Mouse (Mus musculus) embryo, embryonic 10 days (tissue): ENCODE measurements around the gene Ptpn18.
A peak's percentile ranks its signal among the peaks of the same experiment; 100 is the strongest.
"Not testable (repeated sequence)": the region's sequence is repeated elsewhere in the genome, so short reads cannot be mapped to it uniquely, and the experiment has no call there.

Source experiments
- DNase-seq: peaks from one replicate; pipeline ENCODE4 v3.0.0-alpha.2; 2015; ENCODE audit warnings: low spot score

Ptpn18 gene

DNA sequence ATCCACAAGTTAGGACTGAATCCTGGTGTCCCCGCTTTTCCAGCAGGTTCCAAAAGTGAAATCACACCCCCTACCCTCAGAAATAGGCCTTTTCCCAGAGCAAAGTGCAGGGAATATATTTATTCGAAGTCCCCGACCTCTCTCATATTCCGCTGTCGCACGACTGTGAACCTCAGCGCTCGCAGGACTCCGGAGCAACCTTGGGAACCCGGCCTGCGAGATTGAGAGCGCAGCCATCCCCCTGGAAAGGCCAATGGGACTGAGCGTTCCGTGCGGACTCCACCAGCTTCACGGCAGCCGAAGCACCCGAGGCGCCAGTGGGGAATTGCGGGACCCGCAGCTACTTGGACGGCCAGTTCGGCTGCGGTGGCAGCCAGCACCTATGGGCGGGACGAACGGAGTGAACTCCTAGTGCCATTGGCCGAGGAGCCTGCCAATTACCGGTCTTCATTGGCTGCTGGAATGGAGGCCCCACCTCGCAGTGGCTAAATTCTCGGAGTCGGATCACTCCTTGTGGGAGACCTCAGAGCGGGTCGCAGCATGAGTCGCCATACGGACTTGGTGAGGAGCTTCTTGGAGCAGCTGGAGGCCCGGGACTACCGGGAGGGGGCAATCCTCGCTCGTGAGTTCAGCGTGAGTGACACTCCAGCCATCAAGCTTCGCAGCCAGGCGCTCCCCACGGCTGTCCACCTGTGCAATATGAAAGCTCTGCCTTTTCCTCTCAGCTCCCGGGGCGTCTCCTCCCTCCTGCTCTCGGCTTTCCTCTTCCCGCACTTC, at the start of gene Ptpn18:
Ptpn18 (plus strand) TSS at position 479 of the 777 bp plus-strand sequence.
- DNase-seq = peak; percentile 94

- no peak for DNase-seq
Observed at GRCm38 (mm10) chr1:34428466-34428865, 31.1 kb upstream of the Ptpn18 start.

DNA sequence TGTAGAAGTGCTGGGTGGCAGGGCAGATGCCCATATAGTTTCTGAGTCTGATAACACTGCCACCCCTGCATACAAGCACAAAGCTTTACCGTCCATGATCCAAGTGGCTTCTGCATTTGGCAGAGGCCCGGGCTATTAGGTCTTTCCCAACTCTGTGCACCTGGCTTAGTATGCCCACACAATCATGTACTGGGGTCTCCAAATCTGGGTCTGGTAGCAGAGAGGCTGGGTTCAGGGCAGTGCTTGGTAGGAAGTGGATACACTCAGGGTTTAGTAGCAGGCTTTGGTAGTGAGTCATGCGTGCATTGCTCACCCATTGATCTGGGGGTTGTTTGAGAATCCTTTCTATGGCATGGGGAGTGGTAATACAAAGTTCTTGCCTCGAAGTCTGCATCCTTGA, 30.3 kb upstream of the Ptpn18 start:
- no peak for DNase-seq

DNA sequence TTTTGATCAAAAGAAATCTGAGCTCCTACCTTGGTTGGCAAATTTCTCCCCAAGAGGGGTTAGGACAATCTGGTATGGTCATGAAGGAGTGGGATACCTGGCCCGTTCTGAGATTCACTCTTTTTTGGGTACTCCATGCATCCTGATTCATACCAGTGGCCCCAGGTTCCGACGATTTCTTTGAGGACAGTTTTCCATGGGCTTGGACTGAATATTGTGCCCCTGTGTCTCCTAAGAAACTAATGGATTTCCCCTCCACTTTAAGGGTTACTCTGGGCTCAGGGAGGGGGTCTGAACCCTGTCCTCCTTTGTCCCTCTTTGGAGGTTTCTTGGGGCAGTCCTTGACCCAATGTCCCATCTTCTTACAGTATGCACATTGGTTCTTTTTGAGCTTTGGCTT, 28.6 kb upstream of the Ptpn18 start:
- DNase-seq = no peak

DNA sequence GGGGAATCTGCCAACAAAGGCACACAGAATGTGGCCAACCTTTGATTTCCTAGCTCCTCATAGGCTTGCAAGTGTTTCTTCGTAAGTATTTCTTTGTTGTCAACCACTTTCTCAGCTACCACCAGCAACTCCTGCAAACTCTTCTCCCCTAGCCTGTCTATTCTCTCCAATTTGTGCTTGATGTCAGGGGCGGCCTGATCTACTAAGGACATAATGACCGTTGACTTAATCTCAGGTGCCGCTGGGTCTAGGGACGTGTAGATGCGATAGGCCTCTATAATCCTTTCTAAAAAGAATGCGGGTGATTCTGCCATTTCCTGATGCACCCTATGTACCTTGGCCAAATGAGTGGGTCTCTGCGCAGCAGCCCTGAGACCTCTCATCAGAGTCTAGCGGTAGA, 28.1 kb upstream of the Ptpn18 start:
- DNase-seq = no peak

- DNase-seq = no peak
Observed at GRCm38 (mm10) chr1:34432411-34432775, 27.2 kb upstream of the Ptpn18 start.

DNA sequence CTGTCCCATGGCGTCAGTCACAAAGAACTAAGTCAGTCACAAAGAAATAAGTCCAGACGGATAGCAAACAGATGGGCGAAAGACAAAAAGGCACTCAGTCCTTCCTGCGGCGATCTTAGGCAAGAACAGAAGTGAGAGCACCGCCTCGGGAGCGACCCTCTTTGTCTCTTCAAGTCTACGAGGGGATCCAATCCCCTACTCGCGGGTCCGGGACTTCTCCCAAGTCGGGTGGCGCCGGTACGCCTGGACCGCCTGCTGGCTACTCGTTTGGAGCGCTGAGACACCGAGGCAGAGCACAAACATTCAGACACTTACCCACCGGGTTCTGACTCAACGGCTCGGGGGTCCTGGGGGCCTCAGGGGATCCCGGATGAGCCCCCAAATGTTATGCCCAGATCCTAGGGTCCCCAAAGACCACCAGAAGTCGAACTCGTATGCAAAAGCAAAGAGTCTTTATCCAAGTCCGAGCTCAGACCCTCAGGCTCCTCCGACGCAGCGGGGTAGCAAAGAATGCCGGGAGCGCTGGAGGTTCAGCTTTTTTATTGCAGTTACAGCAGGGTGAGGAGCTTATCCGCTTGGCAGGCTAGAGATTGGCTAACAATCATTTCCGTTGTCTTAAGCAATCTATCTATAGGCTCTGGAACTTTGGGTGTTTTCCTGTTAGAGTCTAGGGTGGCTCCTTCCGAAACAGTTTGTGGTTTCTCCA, 26.6 kb upstream of the Ptpn18 start:
- peak; percentile 74 for DNase-seq

- DNase-seq = peak; percentile 54
Observed at GRCm38 (mm10) chr1:34433891-34434521, 25.6 kb upstream of the Ptpn18 start.

DNA sequence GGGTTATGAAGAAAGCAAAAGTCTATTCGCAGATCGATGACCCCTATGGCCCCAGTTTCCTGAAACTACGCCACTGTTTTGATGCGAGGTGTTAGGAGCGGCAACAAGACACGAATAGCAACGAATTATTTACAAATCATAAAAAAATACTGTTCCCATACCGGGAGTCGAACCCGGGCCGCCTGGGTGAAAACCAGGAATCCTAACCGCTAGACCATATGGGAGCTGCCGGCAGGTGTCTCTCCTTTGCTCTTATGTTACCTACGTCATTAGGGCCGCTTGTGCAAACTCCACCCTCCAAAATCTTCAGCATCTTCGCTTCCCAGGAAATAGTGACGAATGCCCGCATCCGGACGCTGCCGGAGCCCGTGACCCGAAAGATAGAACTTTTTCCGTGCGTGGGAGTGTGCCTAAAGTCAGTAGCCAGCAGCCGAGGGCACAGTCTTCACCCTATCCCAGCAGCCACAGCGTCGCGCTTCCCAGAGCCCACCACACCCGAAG, 24.9 kb upstream of the Ptpn18 start:
- DNase-seq = peak; percentile 88

DNA sequence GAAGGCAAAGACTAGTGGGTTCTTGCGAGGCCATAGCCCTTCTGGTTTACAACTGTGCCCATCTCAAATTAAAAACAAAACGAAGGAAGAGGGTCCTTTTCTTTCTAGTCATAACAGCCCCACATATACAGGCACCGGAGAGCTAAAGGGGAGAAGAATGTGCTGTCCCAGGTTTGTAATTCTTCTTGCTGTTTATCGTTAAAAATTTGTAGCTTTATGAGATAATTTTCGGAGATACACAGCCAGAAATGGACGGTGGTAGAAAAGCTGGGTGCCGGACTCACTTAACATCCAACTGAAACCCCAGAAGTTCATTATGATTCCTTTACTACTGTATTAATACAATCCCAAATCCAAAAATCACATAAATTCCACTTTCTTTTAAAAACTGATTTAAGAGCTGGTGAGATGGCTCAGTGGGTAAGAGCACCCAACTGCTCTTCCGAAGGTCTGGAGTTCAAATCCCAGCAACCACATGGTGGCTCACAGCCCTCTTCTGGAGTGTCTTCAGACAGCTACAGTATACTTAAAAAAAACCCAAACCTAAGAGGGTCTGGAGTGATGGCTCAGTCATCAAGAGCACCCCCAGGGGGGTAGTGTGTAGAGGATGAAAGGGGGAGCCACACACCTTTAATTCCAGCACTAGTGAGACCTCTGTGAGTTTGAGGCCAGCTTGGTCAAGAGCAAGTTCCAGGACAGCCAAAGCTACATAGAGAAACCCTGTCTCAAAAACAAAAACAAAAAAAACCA, 24.0 kb upstream of the Ptpn18 start:
- DNase-seq = no peak

DNA sequence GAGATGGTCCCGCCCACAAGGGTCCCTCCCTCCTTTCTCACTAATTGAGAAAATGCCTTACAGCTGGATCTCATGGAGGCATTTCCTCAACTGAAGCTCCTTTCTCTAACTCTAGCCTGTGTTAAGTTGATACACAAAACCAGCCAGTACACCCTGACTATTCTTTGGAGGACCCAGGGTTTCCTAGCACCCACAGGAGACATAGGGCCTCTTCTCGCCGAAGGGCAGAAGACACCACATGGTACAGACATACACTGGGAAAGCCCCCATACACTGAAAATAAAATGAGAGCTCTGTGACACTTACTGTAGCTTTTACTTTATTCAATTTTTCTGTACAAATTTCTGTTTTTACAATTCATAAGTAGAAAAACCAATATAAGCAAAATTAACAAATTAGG, 23.2 kb upstream of the Ptpn18 start:
- DNase-seq = no peak

DNA sequence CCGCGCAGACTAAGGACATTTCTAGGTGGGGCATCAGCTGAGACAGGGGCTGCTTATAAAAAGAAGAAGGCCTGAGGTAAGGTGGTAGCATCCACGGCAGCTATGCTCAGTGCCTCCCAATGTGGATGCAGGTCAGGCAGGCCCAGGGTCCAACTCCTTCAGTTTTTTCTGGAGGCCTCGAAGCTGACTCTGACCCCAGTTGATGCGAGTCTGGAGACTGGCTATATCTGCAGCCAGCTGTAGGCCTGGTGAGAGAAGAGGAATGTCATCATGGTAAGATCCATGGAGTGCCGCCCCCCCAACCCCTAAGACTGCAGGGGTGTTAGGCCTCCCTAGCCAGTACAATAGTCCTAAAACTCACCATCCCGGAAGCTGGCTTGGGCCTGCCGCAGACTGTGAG, 22.2 kb upstream of the Ptpn18 start:
- not testable (repeated sequence) for DNase-seq

- DNase-seq = no peak
Observed at GRCm38 (mm10) chr1:34438381-34439051, 21.0 kb upstream of the Ptpn18 start.

DNA sequence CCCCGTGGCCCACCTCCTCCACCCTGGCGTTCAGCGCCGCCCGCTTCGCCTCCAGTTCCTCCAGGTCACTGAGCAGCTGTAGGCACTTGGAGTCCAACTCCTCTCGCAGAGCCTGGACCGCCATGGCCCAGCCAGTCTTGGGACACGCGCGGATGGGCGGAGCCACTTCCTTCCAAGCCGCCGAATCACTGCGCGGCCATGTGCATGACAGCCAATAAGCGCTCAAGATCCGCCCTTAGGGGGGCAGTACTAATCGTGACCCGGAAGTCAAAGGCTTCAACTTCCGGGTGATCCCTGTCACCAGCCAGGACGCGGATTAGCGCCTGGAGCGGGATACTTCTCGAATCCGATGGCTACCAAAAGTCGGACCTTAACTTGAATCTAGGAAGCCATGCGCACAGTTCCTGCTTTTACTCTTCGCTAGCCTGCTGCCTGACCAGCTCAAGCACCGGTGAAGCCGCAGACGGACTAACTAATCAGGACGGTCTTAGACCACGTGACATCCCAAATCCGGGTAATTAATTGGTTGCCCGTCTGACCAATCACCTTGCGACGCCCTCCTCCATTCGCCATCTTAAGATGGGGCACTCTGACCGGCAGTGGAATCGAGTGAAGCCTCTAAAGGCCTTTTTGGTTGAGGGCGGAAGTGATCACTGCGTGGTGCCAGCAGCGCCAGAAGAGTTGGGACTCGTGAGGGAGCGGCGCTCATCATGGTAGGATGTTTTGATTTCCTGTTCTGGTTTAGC, 20.2 kb upstream of the Ptpn18 start, which contains the start of the genes Ccdc115 and Imp4:
Ccdc115 (minus strand) TSS at position 458 of the 746 bp plus-strand sequence.
Imp4 (plus strand) TSS at position 637 of the 746 bp plus-strand sequence.
- peak; percentile 99 for DNase-seq

DNA sequence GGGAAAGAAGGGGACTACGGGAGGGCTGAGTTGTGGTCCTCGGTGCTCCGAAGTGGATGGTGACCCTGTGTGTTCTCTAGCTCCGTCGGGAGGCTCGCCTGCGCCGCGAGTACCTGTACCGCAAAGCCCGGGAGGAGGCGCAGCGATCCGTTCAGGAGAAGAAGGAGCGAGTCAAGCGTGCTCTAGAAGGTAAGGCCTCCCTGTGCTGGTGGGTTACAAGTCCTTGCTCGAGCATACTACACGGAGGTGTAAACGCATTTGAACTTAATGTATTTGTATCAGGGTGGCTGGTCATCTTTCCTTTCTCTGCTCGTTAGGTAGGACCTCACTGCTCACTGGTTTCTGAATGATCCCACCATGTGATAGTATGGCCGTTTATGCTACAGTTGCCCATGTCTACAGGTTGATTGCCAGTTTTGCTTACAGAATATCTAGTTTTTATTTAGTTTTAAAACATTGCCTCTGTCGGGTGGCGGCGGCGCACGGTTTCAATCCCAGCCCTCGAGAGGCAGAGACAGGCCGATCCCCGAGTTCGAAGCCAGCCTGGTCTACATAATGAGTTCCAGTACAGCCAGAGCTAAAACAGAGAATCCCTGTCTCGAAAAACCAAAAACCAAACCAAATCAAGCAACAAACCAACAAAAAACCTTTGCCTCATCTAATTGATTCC, 19.5 kb upstream of the Ptpn18 start:
- DNase-seq = no peak

DNA sequence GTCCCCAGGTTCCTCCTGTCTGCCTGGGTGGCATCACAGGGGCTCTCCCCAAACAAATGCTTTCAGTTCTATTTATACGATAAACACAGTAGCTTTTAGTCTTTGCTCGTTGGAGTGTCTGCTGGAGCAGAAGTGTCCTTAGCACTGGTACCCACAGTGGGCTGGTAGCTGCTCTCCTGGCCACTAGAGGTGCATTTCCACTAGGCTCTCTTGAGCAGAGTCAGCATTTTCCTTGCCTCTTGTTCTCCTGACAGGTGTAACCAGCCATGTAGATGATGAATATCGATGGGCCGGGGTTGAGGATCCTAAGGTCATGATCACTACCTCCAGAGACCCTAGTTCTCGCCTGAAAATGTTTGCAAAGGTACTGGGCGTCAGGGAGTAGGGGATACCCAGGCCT, 16.4 kb upstream of the Ptpn18 start:
- no peak for DNase-seq

DNA sequence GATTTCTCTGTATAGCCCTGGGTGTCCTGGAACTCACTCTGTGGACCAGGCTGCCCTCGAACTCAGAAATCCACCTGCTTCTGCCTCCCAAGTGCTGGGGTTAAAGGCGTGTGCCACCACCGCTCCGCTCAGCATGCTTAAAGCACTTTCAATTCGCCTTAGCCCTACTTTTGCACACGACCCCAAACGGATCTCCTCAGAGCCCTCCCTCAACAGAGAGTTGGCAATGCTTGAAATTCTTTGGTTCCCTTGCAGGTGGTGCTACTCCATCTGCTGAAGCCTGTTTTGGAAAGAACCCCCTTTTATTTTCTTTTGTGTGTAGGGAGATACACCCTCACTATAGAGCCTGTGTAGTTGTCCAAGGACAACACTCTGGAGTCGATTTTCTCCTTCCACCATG, 1.1 kb upstream of the Ptpn18 start:
- no peak for DNase-seq

DNA sequence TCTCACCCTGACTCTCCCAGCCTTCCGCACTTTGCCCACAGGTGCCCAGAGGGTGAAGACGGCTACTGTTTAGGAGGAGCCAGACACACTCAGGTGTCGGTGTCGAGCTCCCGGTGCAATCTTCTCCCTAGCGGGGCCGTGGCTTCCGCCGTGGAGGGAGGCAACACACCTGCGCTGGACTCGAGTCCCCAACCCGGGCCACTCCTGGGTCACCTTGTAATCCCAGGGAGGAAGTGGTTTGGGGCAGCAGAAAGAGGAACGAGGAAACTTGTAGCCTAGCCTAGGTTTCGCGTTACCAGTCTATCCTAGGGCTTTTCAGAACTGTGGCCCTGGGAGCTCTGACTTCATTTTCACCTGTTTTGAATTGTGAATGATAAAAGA, 489 bp downstream of the Ptpn18 start:
- DNase-seq = no peak

GRCm38 (mm10) chr1:34462766-34463165, 3.2 kb downstream of the Ptpn18 start:
- DNase-seq = peak; percentile 74

- DNase-seq = no peak
Observed at GRCm38 (mm10) chr1:34464310-34464817, 4.8 kb downstream of the Ptpn18 start.
